Mouse (Mus musculus): Measurements from ENCODE around the gene Sbk1.

The Sbk1 gene

GRCm38 (mm10) chr7:126271712-126272683, at the start of gene Sbk1:
Sbk1 (plus strand) TSS chr7:126272619.
- peak; percentile 96 for DNase-seq

- DNase-seq, result no peak
Observed at GRCm38 (mm10) chr7:126222753-126223152, 49.7 kb upstream of the Sbk1 start.

GRCm38 (mm10) chr7:126226136-126226535, 46.3 kb upstream of the Sbk1 start:
- no peak for DNase-seq

- no peak for DNase-seq
Observed at GRCm38 (mm10) chr7:126230357-126231148, 41.9 kb upstream of the Sbk1 start.

GRCm38 (mm10) chr7:126232345-126233071, 39.9 kb upstream of the Sbk1 start:
- DNase-seq, result no peak

- DNase-seq, result no peak
Observed at GRCm38 (mm10) chr7:126234611-126235010, 37.8 kb upstream of the Sbk1 start.

GRCm38 (mm10) chr7:126236083-126236793, 36.2 kb upstream of the Sbk1 start:
- no peak for DNase-seq

GRCm38 (mm10) chr7:126236794-126237192, 35.6 kb upstream of the Sbk1 start:
- no peak for DNase-seq

GRCm38 (mm10) chr7:126240814-126241360, 31.5 kb upstream of the Sbk1 start:
- DNase-seq, result no peak

- peak; percentile 53 for DNase-seq
Observed at GRCm38 (mm10) chr7:126244168-126244750, 28.2 kb upstream of the Sbk1 start.

GRCm38 (mm10) chr7:126248088-126248487, 24.3 kb upstream of the Sbk1 start:
- DNase-seq, result peak; percentile 78

GRCm38 (mm10) chr7:126248641-126249141, 23.7 kb upstream of the Sbk1 start:
- peak; percentile 67 for DNase-seq

- DNase-seq, result no peak
Observed at GRCm38 (mm10) chr7:126249146-126249545, 23.3 kb upstream of the Sbk1 start.

- peak; percentile 83 for DNase-seq
Observed at GRCm38 (mm10) chr7:126249986-126250385, 22.4 kb upstream of the Sbk1 start.

- DNase-seq, result peak; percentile 91
Observed at GRCm38 (mm10) chr7:126250481-126250880, 21.9 kb upstream of the Sbk1 start.

- DNase-seq, result peak; percentile 93
Observed at GRCm38 (mm10) chr7:126251698-126252097, 20.7 kb upstream of the Sbk1 start.

- DNase-seq, result no peak
Observed at GRCm38 (mm10) chr7:126252230-126252629, 20.2 kb upstream of the Sbk1 start.

- DNase-seq, result peak; percentile 74
Observed at GRCm38 (mm10) chr7:126260280-126261210, 11.9 kb upstream of the Sbk1 start.

- DNase-seq, result peak; percentile 22
Observed at GRCm38 (mm10) chr7:126261823-126262222, 10.6 kb upstream of the Sbk1 start.

GRCm38 (mm10) chr7:126263964-126264363, 8.5 kb upstream of the Sbk1 start:
- DNase-seq, result no peak
